Mouse (Mus musculus): ENCODE results near the gene Trim59.
"Not testable (repeated sequence)": the region's sequence is repeated elsewhere in the genome, so short reads cannot be mapped to it uniquely, and the experiment has no call there.

Gene Trim59

DNA sequence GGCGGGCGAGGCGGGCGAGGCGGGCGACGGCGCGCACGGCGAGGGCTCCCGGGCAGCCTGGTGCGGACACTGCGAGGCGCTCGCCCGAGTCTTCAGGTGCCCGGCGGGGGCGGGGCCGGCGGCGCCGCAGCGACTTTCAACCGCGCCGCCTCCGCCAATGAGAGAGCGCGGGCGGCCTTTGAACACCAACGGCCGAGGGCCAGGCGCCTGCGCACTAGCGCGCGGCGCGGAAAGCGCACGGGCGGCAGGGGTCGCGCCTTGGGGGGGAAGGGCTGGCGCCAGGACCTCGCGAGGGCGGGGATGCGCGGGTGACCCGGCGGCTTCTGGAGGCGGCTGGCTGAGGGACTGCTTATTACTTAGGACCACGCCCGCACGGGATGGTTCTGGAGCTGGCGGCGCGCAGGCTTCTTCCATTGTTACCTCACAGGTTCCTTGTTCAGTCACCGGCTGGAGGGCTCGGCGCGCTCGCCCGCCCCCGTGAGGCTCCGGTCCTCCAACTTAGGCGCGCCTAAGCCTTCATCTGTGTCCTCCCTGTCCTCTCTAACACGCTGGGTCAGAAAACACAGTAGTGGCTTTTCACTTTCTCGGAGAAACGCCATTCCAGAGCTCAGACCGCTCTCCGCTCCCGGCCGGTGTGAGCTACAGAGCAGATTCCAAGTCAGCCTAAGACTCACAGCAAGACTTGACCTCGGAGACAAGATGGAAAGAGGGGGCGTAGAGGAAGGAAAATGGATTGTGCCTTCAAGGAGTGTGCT is at the start of gene Trim59:
TSS of gene Trim59 (minus strand) at position 111 of the 755 bp plus-strand sequence.
- peak; percentile 61 for DNase-seq (ENCODE audit: low read depth, low spot score)

GRCm38 (mm10) chr3:69064005-69064404 is 19.4 kb upstream of the Trim59 start:
- DNase-seq (ENCODE audit: low read depth, low spot score) = no peak

- no peak for DNase-seq (ENCODE audit: low read depth, low spot score)
Observed at GRCm38 (mm10) chr3:69062764-69063163, 18.2 kb upstream of the Trim59 start.

- no peak for DNase-seq (ENCODE audit: low read depth, low spot score)
Observed at GRCm38 (mm10) chr3:69060672-69061071, 16.1 kb upstream of the Trim59 start.

- DNase-seq (ENCODE audit: low read depth, low spot score) = no peak
Observed at GRCm38 (mm10) chr3:69055871-69056270, 11.3 kb upstream of the Trim59 start.

- DNase-seq (ENCODE audit: low read depth, low spot score) = no peak
Observed at GRCm38 (mm10) chr3:69054760-69055432, 10.3 kb upstream of the Trim59 start.

- DNase-seq (ENCODE audit: low read depth, low spot score) = no peak
Observed at GRCm38 (mm10) chr3:69051894-69052293, 7.3 kb upstream of the Trim59 start.

DNA sequence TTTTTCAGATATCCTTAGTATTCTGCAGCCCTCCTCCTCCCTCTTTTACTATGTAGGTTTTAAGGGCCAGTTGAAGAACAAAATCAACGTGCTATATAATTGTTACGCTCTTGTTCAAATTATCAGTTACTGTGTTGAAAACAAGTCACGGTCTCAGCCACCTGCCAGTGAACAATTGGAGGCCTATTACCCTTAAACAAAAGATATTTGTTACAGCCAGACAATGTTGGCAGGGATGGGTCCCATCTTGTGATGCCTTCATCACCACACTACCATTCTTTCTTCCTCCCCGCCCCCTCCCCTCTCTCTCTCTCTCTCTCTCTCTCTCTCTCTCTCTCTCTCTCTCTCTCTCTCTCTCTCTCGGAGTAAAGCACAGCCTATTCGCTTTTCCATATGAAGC is 4.5 kb upstream of the Trim59 start:
- DNase-seq (ENCODE audit: low read depth, low spot score) = peak; percentile 76

DNA sequence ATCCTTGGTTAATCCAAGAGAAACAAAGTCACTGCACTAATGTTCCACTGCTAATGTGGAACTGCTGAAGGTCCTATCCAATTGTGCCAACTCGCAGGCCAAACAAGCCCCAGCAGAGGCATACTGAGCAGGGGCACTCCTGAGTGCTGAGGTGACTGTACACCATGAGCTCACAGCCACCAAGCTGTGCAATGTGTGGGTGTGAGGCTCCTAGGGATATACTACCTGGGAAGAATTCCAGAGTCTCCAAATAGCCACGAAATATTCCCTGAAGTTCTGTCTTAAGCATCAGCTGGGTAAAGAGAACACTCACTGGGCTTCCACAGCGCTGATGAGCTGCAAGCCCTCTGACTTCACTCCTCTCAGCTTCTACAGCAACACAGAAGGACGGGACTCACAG is 3.1 kb upstream of the Trim59 start:
- DNase-seq (ENCODE audit: low read depth, low spot score) = no peak

DNA sequence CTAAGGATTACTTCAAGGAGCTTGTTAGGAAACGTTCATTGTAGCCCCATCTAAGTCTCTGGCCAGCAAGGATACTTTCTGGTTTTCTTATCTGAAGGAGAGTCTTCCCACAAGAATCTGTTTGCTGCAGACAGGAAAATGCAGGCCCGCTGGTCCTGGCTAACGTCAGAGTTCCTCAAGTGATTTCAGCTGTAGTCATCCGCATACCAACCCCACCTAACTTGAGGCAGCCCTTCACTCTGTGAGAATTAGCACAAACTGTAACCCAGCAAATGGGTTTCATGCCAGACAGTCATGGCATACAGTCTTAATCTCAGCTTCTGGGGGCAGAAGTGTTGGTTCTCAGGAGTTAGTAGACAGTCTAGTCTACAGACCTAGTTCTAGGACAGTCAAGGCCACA is 2.0 kb upstream of the Trim59 start:
- no peak for DNase-seq (ENCODE audit: low read depth, low spot score)

DNA sequence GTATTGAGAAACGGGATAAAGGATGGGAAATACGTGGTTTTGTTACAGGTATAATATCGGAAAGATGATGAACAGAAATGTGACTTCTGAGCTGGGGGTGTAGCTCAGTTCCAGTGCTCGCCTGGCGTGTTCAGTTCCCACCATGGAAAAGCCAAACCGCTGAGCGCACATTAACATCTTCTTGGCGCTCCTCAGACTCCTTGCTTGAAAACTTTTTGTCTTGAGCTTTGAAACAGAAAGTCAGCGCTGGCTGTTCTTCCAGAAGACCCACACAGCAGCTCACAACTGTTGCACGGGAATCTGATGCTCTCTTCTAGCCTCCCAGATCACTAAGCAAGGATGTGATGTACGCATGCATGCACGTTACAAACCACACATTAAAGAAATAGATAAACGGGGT is 1.2 kb upstream of the Trim59 start:
- DNase-seq (ENCODE audit: low read depth, low spot score) = no peak

DNA sequence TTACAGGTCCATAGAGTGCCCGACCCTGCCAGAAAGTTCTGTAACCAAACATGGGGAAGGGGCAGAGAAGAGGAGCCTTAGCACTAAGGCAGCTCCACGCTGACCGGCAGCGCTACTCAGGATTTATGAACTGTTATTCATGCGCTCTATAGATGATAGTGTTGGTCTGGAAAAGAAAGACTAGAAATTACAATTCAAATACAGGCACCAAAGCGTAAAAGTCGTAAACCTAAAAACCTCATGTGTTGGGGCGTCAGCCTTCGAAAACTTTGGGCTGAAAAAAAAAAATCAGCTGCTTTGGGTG is 797 bp upstream of the Trim59 start:
- DNase-seq (ENCODE audit: low read depth, low spot score) = no peak

GRCm38 (mm10) chr3:69044167-69044591 is 376 bp downstream of the Trim59 start:
- DNase-seq (ENCODE audit: low read depth, low spot score) = no peak

DNA sequence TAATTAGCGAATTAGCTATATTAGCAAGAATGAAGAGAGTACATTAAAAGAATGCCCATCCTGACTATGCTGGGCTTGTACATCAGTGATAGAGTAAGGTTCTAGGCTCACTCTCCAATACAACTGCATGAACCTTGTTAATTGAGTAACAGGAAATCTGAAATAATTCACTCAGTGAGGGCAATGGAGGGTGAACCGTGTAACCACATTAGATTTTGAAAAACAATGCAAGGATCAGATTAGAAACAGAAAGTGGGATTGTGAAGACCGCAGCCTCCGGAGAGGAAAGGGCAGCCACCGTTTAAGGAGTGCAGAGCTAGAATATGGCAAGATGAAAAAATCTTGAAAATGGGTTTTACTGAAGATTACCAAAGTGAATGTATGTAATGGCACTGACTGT is 3.3 kb downstream of the Trim59 start:
- no peak for DNase-seq (ENCODE audit: low read depth, low spot score)

- no peak for DNase-seq (ENCODE audit: low read depth, low spot score)
Observed at GRCm38 (mm10) chr3:69040105-69040504, 4.5 kb downstream of the Trim59 start.

DNA sequence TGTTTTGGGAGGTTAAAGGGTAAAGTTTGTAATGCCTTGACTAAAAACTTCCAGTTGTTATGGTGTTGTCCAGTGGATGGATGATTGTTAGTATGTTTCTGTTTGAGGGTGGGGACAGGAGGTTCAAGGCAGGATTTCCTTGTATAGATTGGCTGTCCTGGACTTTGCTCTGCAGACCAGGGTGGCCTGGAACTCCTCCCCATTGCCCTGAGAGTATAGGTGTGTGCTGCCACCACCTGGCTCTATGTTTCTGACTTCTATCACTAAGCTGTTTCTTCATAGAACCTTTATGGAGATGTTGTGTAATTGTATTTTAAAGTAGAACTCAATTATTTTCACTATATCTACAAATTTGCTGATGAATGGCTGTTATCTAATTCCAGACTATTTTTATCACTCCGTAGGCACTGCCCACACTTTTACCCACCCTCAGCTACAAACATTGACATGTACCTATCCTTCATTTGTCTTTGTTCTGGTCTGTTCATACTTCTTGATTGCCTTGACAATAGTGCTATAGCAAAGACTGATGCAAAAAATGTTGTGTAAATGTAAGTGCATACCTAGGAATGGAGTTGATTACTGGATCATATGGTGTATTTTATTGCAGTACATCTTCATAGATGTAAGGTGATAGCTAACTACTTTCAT is 18.3 kb downstream of the Trim59 start:
- no peak for DNase-seq (ENCODE audit: low read depth, low spot score)

DNA sequence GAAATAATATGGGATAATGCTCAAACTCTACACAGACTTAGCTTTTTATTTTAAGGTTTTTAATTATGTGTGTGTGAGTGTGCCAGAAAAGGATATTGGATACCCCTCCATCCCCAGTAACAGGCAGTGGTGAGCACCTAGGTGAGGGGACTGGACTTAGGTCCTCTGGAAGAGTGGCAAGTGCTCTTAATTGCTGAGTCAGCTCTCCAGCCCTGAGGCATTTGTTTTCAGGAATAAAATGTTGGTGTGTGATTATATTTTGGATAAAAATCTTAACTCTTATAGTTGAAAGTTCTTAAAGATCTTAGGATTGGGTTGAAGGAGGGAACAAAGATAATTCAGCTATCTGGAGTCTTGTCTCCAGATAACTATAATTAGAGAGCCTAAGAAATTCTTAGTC is 23.8 kb downstream of the Trim59 start:
- DNase-seq (ENCODE audit: low read depth, low spot score) = no peak

DNA sequence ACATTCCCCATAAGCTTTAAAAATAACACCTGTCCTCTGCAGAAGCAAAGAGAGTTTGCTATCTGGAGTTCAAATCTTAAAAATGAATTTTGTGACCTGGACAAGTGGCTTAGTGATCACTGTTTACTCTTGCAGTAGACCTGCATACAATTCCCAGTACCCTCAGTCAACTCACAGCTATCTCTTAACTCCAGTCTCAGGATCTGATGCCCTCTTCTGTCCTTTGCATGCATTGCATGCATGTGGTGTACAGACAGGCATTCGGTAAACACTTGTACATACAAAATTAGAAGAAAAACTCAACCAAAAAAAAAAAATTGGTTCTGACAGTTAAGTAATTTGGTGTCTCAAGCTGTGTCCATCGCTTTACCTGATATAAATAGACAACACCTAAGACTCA is 24.3 kb downstream of the Trim59 start:
- DNase-seq (ENCODE audit: low read depth, low spot score) = no peak

GRCm38 (mm10) chr3:69018635-69019034 is 25.9 kb downstream of the Trim59 start:
- DNase-seq (ENCODE audit: low read depth, low spot score) = not testable (repeated sequence)

DNA sequence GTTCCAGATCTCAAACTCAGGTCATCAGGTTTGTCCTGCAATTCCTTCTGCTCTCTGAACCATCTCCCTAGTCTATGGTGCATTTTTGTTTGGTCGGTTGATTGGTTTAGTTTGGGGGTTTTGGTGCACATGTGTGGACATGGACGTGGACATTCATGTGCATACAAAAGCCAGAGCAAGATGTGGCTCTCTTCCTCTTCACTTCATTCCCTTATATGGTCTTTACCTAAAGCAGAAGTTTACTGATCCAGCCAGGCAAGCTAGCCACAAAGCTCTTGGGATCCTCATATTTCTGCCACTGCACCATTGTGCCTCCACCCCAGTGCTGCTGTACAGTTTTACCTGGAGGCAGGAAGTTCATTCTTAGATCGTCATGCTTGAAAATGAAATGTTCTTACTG is 27.4 kb downstream of the Trim59 start:
- no peak for DNase-seq (ENCODE audit: low read depth, low spot score)

GRCm38 (mm10) chr3:69008873-69009272 is 35.7 kb downstream of the Trim59 start:
- no peak for DNase-seq (ENCODE audit: low read depth, low spot score)

GRCm38 (mm10) chr3:69006246-69006760 is 38.3 kb downstream of the Trim59 start:
- DNase-seq (ENCODE audit: low read depth, low spot score) = no peak

Data from telencephalon, adult 2 months (tissue).